Mouse (Mus musculus): ENCODE data around the gene Lin7a. TPM values are rescaled to one million over a fixed set of nuclear protein-coding genes. Genes with fewer than 3 reads are reported as not detected.

The Lin7a gene
- polyA plus RNA-seq, 1 experiment from 2014 or later: 7.1 TPM

DNA sequence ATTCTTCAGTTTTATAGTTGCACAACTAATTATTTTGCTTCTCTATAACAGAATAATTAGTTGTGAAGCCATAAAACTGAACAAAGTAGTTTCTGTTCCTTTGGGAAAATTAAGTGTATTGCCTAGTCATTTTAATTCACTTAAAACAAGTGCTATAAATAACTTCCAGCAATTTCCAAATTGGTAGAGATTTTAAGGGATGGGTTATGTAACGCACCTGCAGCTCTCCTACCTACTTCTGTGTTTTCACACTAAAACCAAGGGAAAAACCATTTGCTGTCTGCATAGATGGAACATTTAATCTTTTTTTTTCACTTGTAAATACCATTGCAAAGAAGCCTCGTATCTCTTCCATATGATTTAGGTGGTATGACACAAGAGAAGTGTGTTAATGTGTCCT is 90.5 kb downstream of the Lin7a start:
- no peak overlapping the region for H3K9ac ChIP-seq
- ATAC-seq (ENCODE audit: low FRiP score): no peak
- H3K4me2 ChIP-seq: no peak overlapping the region
- no peaks in the 10 kb centered on the region for H3K36me3 ChIP-seq (replicated peaks)
- no peaks in the 10 kb centered on the region for H3K9me3 ChIP-seq
- H3K4me1 ChIP-seq: no peaks in the 10 kb centered on the region
- WGBS: 92% methylated on average over 2 of the region's 2 CpGs
- no peaks in the 10 kb centered on the region for H3K27me3 ChIP-seq
- H3K4me3 ChIP-seq (replicated peaks): no peak overlapping the region
- H3K27ac ChIP-seq: no peak overlapping the region

DNA sequence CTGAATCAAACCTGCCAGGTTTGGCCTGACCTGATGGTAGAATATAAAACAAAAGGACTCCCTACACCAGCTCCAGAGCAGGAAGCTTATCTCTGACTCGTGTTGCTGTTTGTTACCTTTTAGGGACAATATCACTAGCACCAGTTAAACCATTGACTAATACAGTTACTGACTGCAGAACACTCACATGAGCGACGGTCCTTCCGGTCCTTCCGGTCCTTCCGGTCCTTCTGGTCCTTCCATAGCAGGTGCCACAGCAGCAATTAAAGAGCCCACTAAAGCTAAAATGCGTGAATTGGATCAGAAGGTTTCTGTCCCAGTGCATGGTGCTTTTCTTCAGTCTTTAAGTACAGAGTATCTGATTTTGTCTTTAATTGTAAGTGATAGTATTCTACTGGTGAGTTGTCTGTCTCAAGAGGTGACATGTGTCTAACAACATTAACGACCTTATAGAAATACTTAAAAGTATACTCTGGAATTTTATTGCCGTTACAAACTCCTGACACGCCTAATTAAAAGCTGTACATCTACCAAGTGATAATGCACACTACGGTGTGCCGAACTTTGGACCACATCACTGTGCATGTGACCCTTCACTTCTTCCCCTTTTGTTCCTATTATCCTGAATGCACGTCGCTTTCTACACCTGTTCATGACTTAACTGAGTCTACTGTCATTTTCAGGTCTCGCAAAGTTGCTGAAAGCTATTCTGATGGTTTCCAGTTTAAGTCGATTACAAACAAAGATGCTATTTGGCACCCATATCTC is 91.7 kb downstream of the Lin7a start:
- Histone ChIP-seq H3K9me3 (no peaks in the 10 kb centered on the region), H3K4me3 (replicated peaks) (no peak overlapping the region), H3K4me2 (no peak overlapping the region), H3K4me1 (no peaks in the 10 kb centered on the region), H3K27me3 (no peaks in the 10 kb centered on the region), H3K9ac (no peak overlapping the region), H3K36me3 (replicated peaks) (no peaks in the 10 kb centered on the region), H3K27ac (no peak overlapping the region)
- ATAC-seq (ENCODE audit: low FRiP score): no peak
- 95% methylated on average over 16 of the region's 16 CpGs for WGBS

DNA sequence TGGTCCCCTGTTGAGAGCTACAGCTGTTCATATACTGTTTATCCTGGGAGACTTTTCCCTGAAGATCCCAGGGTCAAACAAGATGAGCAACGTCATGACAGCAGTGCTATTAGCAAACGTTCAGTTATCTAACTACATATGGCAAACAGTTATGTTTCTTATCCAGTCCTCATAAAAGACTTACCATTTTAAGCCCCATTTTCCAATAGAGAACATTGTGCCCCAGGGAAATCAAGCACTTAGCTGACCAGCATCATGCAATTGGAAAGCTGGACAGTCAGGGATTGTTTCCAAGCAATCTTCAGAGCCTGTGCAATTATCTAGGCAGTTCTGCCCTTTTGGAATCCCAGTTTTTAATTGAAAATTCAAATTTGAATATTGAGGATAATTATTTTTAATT is 105.7 kb downstream of the Lin7a start:
- Histone ChIP-seq H3K9ac (no peak overlapping the region), H3K9me3 (no peaks in the 10 kb centered on the region), H3K27ac (no peak overlapping the region), H3K4me1 (no peaks in the 10 kb centered on the region), H3K27me3 (no peaks in the 10 kb centered on the region), H3K4me2 (no peak overlapping the region), H3K36me3 (replicated peaks) (no peaks in the 10 kb centered on the region), H3K4me3 (replicated peaks) (no peak overlapping the region)
- WGBS: 82% methylated on average over 2 of the region's 2 CpGs
- ATAC-seq (ENCODE audit: low FRiP score): no peak

DNA sequence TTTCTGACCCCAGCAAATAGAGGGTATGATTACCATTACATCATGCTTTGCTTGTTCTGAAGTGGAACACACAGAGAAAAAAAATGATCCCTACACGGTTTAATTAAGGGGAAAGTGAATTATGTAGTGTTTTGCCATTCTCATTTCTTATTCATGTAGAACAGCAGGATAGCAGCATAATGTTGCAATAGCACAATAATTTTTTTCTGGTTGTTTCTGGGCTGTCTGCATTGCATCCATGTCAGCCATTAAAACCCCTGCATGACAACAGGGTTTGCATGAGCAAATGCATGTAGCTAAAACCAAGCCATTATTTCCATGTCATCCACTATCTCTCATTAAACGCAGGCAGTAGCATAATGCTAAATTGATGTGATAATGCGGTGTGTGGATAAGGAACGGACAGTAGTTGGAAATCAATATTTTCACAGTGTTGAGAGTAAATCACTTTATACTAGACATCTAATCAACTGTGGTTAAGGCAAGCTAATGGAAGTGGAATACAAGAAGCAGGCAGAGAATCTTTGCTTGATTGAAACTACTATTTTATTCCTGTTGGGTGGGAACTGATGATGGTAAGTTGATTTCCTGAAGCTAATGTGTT is 109.8 kb downstream of the Lin7a start:
- H3K4me3 ChIP-seq (replicated peaks): no peak overlapping the region
- no peaks in the 10 kb centered on the region for H3K4me1 ChIP-seq
- no peaks in the 10 kb centered on the region for H3K9me3 ChIP-seq
- no peaks in the 10 kb centered on the region for H3K27me3 ChIP-seq
- no peaks in the 10 kb centered on the region for H3K36me3 ChIP-seq (replicated peaks)
- WGBS: 72% methylated on average over 4 of the region's 4 CpGs
- no peak for ATAC-seq (ENCODE audit: low FRiP score)
- no peak overlapping the region for H3K27ac ChIP-seq
- no peak overlapping the region for H3K4me2 ChIP-seq
- H3K9ac ChIP-seq: no peak overlapping the region

DNA sequence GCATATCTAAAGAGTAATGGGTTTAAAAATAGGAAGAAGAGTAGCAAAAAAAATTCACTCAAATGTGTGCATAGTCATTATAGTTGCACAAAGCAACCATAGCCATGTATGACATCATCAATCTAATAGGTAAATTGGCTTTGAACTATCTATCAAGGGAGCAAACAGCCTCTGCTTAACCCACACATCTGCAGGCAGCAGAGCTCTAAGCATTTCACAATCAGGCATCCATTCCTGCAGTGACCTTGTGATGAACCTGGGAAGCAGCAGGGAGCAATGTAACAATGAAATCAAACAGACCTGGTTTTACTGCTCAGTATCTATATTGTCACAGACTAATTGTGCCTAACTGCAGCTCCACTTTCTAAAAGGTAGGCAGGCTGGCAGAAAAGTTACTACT is 112.3 kb downstream of the Lin7a start:
- Histone ChIP-seq H3K27ac (no peak overlapping the region), H3K4me3 (replicated peaks) (no peak overlapping the region), H3K9me3 (no peaks in the 10 kb centered on the region), H3K9ac (no peak overlapping the region), H3K4me2 (no peak overlapping the region), H3K4me1 (no peaks in the 10 kb centered on the region), H3K36me3 (replicated peaks) (no peaks in the 10 kb centered on the region), H3K27me3 (no peaks in the 10 kb centered on the region)
- ATAC-seq (ENCODE audit: low FRiP score): no peak

DNA sequence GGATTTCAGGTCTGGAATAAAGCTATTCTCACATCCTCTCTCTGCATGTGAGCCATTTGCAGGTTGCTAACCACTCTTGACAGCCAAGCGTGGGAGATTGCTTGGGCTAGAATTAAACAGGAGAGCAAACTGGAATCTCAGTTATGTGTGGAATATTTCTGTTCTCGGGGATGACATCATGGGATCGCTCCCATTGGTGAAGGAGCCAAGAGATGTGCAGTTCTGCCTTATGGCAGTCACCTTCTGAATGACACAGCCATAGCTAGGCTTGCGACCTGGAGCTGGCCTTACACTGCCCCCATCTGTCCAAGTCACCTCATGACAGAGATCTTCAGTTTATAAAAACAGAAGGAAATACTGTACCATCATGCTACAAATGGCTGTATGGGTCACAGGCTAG is 118.0 kb downstream of the Lin7a start:
- H3K4me2 ChIP-seq: no peak overlapping the region
- no peaks in the 10 kb centered on the region for H3K4me1 ChIP-seq
- no peak overlapping the region for H3K27ac ChIP-seq
- no peaks in the 10 kb centered on the region for H3K36me3 ChIP-seq (replicated peaks)
- WGBS: 63% methylated on average over 4 of the region's 4 CpGs
- no peak overlapping the region for H3K9ac ChIP-seq
- H3K9me3 ChIP-seq: no peaks in the 10 kb centered on the region
- H3K27me3 ChIP-seq: no peaks in the 10 kb centered on the region
- no peak overlapping the region for H3K4me3 ChIP-seq (replicated peaks)
- peak; percentile 71 for ATAC-seq (ENCODE audit: low FRiP score)

DNA sequence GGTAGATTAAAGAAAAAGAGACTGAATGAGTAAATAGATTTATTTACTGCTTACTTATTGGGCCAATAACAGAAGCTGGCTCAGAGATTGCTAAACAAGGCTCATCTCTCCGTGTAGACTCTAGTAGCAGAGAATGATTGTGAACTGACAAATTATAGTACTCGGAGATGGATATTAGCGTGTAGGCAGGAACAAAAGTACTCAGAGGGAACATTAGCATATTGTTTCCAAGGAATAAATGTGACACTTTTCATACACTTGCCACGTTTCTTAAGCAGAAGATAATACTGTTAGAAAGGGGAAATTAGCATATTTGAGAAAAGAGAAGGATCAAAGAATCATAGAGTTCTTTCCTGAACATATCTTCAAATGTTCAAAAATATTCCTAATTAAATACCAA is 133.9 kb downstream of the Lin7a start:
- Histone ChIP-seq H3K27me3 (no peaks in the 10 kb centered on the region), H3K27ac (no peak overlapping the region), H3K9me3 (no peaks in the 10 kb centered on the region), H3K9ac (no peak overlapping the region), H3K4me2 (no peak overlapping the region), H3K36me3 (replicated peaks) (no peaks in the 10 kb centered on the region), H3K4me3 (replicated peaks) (no peak overlapping the region), H3K4me1 (no peaks in the 10 kb centered on the region)
- WGBS: 83% methylated on average over 4 of the region's 4 CpGs
- ATAC-seq (ENCODE audit: low FRiP score): no peak

DNA sequence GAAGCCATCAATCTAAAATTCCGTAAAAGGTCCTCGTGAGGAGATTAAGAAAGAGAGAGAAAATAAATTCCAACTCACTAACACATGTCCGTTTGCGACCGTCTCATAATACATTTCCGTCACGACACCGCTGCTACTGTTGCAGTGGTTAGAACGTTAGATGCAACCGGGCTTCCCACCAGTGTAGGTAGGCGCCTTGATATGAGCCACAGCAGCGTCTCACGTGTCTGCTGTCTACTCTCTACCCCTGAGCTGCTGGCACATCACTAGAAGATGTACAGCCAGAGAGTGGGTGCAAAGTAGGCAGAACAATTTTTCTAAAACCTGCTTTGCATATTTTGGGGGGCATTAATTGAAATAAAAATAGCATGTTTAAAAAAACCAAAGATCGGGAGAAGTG is 146.8 kb downstream of the Lin7a start:
- WGBS: 91% methylated on average over 14 of the region's 14 CpGs
- H3K27me3 ChIP-seq: no peaks in the 10 kb centered on the region
- H3K9me3 ChIP-seq: no peaks in the 10 kb centered on the region
- H3K4me2 ChIP-seq: no peak overlapping the region
- no peak overlapping the region for H3K9ac ChIP-seq
- no peak overlapping the region for H3K4me3 ChIP-seq (replicated peaks)
- ATAC-seq (ENCODE audit: low FRiP score): no peak
- no peak overlapping the region for H3K27ac ChIP-seq
- H3K36me3 ChIP-seq (replicated peaks): no peaks in the 10 kb centered on the region
- no peaks in the 10 kb centered on the region for H3K4me1 ChIP-seq

DNA sequence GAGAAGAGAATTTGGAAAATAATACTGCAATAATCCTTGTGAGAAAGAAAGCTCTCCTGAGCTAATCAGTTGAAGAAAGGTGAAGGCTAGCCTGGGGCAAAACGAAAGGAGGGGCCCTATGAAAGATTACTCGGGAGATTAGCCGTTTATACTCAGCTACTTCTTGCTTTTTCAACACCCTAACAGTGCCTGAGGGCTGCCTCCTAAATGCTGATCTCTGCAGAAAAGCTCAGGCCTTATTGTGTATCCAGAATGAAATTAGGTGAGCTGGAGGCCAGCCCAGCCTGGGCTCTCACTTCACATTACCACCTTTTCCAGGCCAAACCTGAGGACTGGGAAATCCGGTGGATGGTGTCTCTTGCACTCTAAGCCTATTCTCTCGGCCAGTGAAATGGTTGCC is 165.5 kb downstream of the Lin7a start:
- no peak overlapping the region for H3K9ac ChIP-seq
- H3K27ac ChIP-seq: no peak overlapping the region
- H3K4me3 ChIP-seq (replicated peaks): no peak overlapping the region
- H3K4me1 ChIP-seq: no peaks in the 10 kb centered on the region
- no peaks in the 10 kb centered on the region for H3K9me3 ChIP-seq
- no peak for ATAC-seq (ENCODE audit: low FRiP score)
- WGBS: 50% methylated on average over 5 of the region's 5 CpGs
- H3K27me3 ChIP-seq: no peaks in the 10 kb centered on the region
- H3K36me3 ChIP-seq (replicated peaks): no peaks in the 10 kb centered on the region
- H3K4me2 ChIP-seq: no peak overlapping the region

DNA sequence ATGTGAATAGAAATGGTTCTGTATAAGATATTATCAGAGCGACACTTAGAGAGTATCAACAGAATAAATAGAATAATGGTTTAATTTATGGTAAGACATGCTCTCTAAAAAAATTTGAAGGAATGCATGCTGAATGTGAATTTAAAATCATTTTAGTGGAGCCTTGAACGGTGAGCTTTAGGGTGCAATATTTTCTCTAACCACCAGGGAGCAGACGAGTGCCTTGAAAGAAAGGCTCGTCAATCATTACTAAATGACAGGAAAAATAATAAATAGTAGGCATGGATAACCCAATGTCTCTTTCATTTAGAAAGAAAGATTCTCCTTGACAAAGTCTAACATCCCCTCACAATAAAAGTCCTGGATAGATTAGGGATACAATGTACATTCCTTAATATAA is 171.3 kb downstream of the Lin7a start:
- Histone ChIP-seq H3K27ac (no peak overlapping the region), H3K9me3 (no peaks in the 10 kb centered on the region), H3K27me3 (no peaks in the 10 kb centered on the region), H3K4me3 (replicated peaks) (no peak overlapping the region), H3K4me2 (no peak overlapping the region), H3K4me1 (no peaks in the 10 kb centered on the region), H3K36me3 (replicated peaks) (no peaks in the 10 kb centered on the region), H3K9ac (no peak overlapping the region)
- ATAC-seq (ENCODE audit: low FRiP score): 0 out of 2 replicates have a peak, but pooled peaks have one; percentile 23
- WGBS: 11% methylated on average over 4 of the region's 4 CpGs

DNA sequence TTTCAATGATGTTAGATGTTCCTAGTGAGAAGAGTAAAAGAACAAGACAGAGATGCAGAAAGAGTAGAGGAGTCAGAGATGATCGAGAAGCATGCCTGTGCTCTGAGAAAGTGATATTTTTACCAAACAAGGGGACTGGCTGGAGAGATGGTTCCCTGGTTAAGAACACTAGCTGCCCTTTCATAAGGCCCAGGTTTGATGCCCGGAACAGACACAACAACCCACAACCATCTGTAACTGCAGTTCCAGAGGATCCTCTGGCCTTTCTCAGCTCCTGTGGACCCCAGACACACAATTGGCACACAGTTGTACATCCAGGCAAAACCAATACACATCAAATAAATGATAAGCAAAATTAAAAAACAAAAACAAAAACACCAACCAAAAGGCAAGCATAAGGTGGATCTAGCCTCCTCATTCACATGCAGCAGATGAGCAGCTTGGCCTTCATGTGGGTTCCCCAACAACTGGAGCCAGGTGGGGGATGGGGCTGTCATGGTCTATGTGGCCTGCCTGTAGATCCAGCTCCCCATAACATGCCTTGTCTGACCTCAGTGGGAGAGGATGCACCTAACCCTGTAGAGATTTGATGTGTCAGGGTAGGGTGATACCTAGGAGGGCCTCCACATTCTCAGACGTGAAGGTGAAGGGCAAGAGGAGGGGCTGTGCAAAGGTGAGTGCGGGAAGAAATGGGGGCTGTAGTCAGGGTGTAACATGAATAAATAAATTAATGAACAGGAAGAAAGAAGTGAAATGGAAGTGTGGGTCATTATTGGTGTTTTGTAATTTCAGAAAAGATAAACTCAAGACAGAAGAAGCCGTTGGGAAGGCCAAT is 178.2 kb downstream of the Lin7a start:
- no peak overlapping the region for H3K4me2 ChIP-seq
- no peaks in the 10 kb centered on the region for H3K27me3 ChIP-seq
- ATAC-seq (ENCODE audit: low FRiP score): no peak
- no peaks in the 10 kb centered on the region for H3K9me3 ChIP-seq
- H3K36me3 ChIP-seq (replicated peaks): no peaks in the 10 kb centered on the region
- H3K27ac ChIP-seq: no peak overlapping the region
- H3K4me1 ChIP-seq: no peaks in the 10 kb centered on the region
- WGBS: 92% methylated on average over 5 of the region's 5 CpGs
- H3K9ac ChIP-seq: no peak overlapping the region
- no peak overlapping the region for H3K4me3 ChIP-seq (replicated peaks)

DNA sequence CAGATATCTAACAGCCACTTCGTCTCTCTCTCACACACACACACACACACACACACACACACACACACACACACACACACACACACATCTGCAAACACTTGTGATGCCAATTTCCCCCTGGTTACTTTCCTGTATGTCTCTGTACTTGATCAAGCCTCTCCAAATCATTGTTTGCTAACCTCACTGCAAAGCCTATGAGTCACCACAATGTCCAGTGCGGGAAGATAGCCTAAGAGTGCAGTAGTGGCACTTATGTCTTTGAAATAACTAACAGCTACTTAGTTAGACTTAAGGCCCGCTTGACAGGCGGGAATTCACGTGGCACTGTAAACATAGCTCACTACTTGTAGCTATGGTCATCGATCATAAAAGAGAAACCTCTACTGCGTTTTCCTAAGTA is 196.3 kb downstream of the Lin7a start:
- ATAC-seq (ENCODE audit: low FRiP score): no peak
- H3K9ac ChIP-seq: no peak overlapping the region
- H3K4me3 ChIP-seq (replicated peaks): no peak overlapping the region
- H3K4me2 ChIP-seq: no peak overlapping the region
- no peaks in the 10 kb centered on the region for H3K9me3 ChIP-seq
- no peaks in the 10 kb centered on the region for H3K36me3 ChIP-seq (replicated peaks)
- no peak overlapping the region for H3K27ac ChIP-seq
- no peaks in the 10 kb centered on the region for H3K4me1 ChIP-seq
- H3K27me3 ChIP-seq: no peaks in the 10 kb centered on the region
- 89% methylated on average over 7 of the region's 7 CpGs for WGBS

Measured in forebrain, embryonic 12.5 days (tissue).